Comparison of ENCODE assay signal across 18 mouse cellular contexts in the genomic region with DNA sequence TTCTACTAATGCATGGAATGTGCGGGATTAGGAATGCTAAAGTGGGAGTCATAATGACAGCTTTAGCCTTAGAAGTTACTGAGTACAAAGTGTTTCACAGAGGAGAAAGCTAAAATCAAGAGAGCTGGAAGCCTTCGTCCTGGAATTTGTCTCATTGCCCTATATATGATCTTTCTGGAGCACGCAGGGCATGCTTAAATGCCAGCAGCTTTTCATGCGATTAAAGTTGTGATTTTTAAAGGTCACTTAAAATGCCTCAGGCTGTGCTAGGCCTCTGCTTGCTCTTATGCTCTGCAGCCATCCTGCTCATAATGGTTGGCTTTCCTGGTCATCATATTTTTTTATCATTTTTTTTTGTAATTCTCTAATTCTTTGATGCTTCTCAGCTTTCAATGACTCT. TPM values are rescaled to one million over a fixed set of nuclear protein-coding genes. Genes with fewer than 3 reads are reported as not detected.
DNase-seq lines count a peak whose midpoint lies in the region; ATAC-seq and TF ChIP-seq lines count a peak whose summit lies in the region.
"Had no signal": no experiment of that assay in that cellular context is flagged by ENCODE, and none has a peak within 500 bp of the region (broad histone marks: within the 10 kb centered on the region; RNA-seq: fewer than 3 reads in every experiment).

No protein-coding gene starts in this region.

- DNase-seq in heart, adult 11 months: peak; percentile 58
- DNase-seq in heart, postnatal 4 days: no peak
- no peak for DNase-seq in hindbrain, embryonic 11.5 days (ENCODE audit: low spot score)
- no peak for DNase-seq in midbrain, embryonic 14.5 days
- DNase-seq in limb, embryonic 14.5 days (ENCODE audit: low spot score): no peak
- DNase-seq: adrenal gland, postnatal 14 days; cerebellum, adult 9-11 months; cerebellum, postnatal 36 days; gastrocnemius, postnatal 14 days; kidney, adult 11 months had no signal

- H3K9me3 ChIP-seq in hindbrain, embryonic 13.5 days: no peaks in the 10 kb centered on the region
- H3K9me3 ChIP-seq in hindbrain, embryonic 11.5 days (ENCODE audit: control insufficient read depth, low read length): no peaks in the 10 kb centered on the region
- H3K9me3 ChIP-seq in midbrain, embryonic 15.5 days: no peaks in the 10 kb centered on the region
- H3K9me3 ChIP-seq in midbrain, embryonic 14.5 days (ENCODE audit: control insufficient read depth, low read length): no peaks in the 10 kb centered on the region
- no peaks in the 10 kb centered on the region for H3K9me3 ChIP-seq in limb, embryonic 14.5 days (ENCODE audit: control insufficient read depth, low read length)
- H3K9me3 ChIP-seq: forebrain, embryonic 10.5 days had no signal

- H3K27ac ChIP-seq in hindbrain, embryonic 13.5 days: peak overlapping the region; percentile 62
- no peak overlapping the region for H3K27ac ChIP-seq in hindbrain, embryonic 11.5 days (ENCODE audit: low read depth, low read length)
- 0 out of 2 replicates have a peak overlapping the region, but pooled peaks have one; percentile 34 for H3K27ac ChIP-seq in midbrain, embryonic 15.5 days
- H3K27ac ChIP-seq in midbrain, embryonic 14.5 days (replicated peaks; ENCODE audit: low read depth, low read length): no peak overlapping the region
- H3K27ac ChIP-seq in limb, embryonic 14.5 days (replicated peaks; ENCODE audit: low read depth, low read length): 0 out of 2 replicates have a peak overlapping the region, but pooled peaks have one; percentile 33
- H3K27ac ChIP-seq: forebrain, embryonic 10.5 days; hindbrain, postnatal 0 days had no signal

- no peak overlapping the region for H3K4me2 ChIP-seq in hindbrain, embryonic 13.5 days
- no peak overlapping the region for H3K4me2 ChIP-seq in hindbrain, embryonic 11.5 days (replicated peaks; ENCODE audit: low read depth, low read length)
- H3K4me2 ChIP-seq in midbrain, embryonic 15.5 days: no peak overlapping the region
- no peak overlapping the region for H3K4me2 ChIP-seq in midbrain, embryonic 14.5 days (ENCODE audit: low read length)
- H3K4me2 ChIP-seq in limb, embryonic 14.5 days (replicated peaks; ENCODE audit: low read depth, low read length, severe bottlenecking): no peak overlapping the region

- no peaks in the 10 kb centered on the region for H3K36me3 ChIP-seq in hindbrain, embryonic 13.5 days
- no peaks in the 10 kb centered on the region for H3K36me3 ChIP-seq in hindbrain, embryonic 11.5 days (ENCODE audit: control insufficient read depth, insufficient read depth, low read length)
- no peaks in the 10 kb centered on the region for H3K36me3 ChIP-seq in midbrain, embryonic 15.5 days (replicated peaks)
- no peaks in the 10 kb centered on the region for H3K36me3 ChIP-seq in midbrain, embryonic 14.5 days (ENCODE audit: control insufficient read depth, insufficient read depth, low read length)
- H3K36me3 ChIP-seq in limb, embryonic 14.5 days (ENCODE audit: control insufficient read depth, insufficient read depth, low read length): no peaks in the 10 kb centered on the region
- H3K36me3 ChIP-seq: forebrain, embryonic 10.5 days had no signal

- 63% methylated on average over 4 of the region's 4 CpGs for WGBS in hindbrain, embryonic 13.5 days
- 75% methylated on average over 4 of the region's 4 CpGs for WGBS in hindbrain, embryonic 11.5 days
- 67% methylated on average over 4 of the region's 4 CpGs for WGBS in midbrain, embryonic 15.5 days
- WGBS in midbrain, embryonic 14.5 days: 70% methylated on average over 4 of the region's 4 CpGs
- WGBS in limb, embryonic 14.5 days: 48% methylated on average over 4 of the region's 4 CpGs

- no peak overlapping the region for H3K9ac ChIP-seq in hindbrain, embryonic 13.5 days
- no peak overlapping the region for H3K9ac ChIP-seq in hindbrain, embryonic 11.5 days (ENCODE audit: low read depth, low read length)
- no peak overlapping the region for H3K9ac ChIP-seq in midbrain, embryonic 15.5 days
- H3K9ac ChIP-seq in midbrain, embryonic 14.5 days (replicated peaks; ENCODE audit: low read length): no peak overlapping the region
- no peak overlapping the region for H3K9ac ChIP-seq in limb, embryonic 14.5 days (ENCODE audit: low read depth, low read length, severe bottlenecking)

- TF ChIP-seq POLR2A in limb, embryonic 14.5 days (IDR thresholded peaks at IDR 0.05; ENCODE audit: borderline replicate concordance, extremely low read depth, insufficient read depth, insufficient read length): no peak

- H3K27me3 ChIP-seq in hindbrain, embryonic 13.5 days: no peaks in the 10 kb centered on the region
- H3K27me3 ChIP-seq in hindbrain, embryonic 11.5 days (ENCODE audit: control insufficient read depth, insufficient read depth, low read length): no peaks in the 10 kb centered on the region
- no peaks in the 10 kb centered on the region for H3K27me3 ChIP-seq in midbrain, embryonic 15.5 days (replicated peaks)
- no peaks in the 10 kb centered on the region for H3K27me3 ChIP-seq in midbrain, embryonic 14.5 days (ENCODE audit: control insufficient read depth, insufficient read depth, low read length)
- H3K27me3 ChIP-seq in limb, embryonic 14.5 days (ENCODE audit: control insufficient read depth, insufficient read depth, low read length): no peaks in the 10 kb centered on the region
- H3K27me3 ChIP-seq: CH12.LX, Patski had no signal

- ATAC-seq in hindbrain, embryonic 13.5 days (ENCODE audit: low FRiP score): no peak
- no peak for ATAC-seq in hindbrain, embryonic 11.5 days (ENCODE audit: low FRiP score)
- no peak for ATAC-seq in midbrain, embryonic 15.5 days (replicated peaks)
- no peak for ATAC-seq in midbrain, embryonic 14.5 days (ENCODE audit: low FRiP score, low TSS enrichment)
- ATAC-seq in limb, embryonic 14.5 days (ENCODE audit: low FRiP score, low read depth): no peak
- ATAC-seq: activated CD4-positive, CD25-positive, alpha-beta regulatory T cell, adult 4 months; hindbrain, postnatal 0 days; Patski had no signal

- H3K4me1 ChIP-seq in hindbrain, embryonic 13.5 days (replicated peaks): peaks cover 20% of the 10 kb centered on the region
- H3K4me1 ChIP-seq in hindbrain, embryonic 11.5 days (replicated peaks; ENCODE audit: control insufficient read depth, insufficient read depth, low read length): peaks cover 4% of the 10 kb centered on the region; the same call in 1 of the 2 replicates
- peaks cover 15% of the 10 kb centered on the region for H3K4me1 ChIP-seq in midbrain, embryonic 15.5 days
- H3K4me1 ChIP-seq in midbrain, embryonic 14.5 days (ENCODE audit: control insufficient read depth, insufficient read depth, low read length): peaks cover 10% of the 10 kb centered on the region
- H3K4me1 ChIP-seq in limb, embryonic 14.5 days (ENCODE audit: control insufficient read depth, insufficient read depth, low read length): peaks cover 16% of the 10 kb centered on the region

- H3K4me3 ChIP-seq in hindbrain, embryonic 13.5 days: no peak overlapping the region
- H3K4me3 ChIP-seq in hindbrain, embryonic 11.5 days (ENCODE audit: low read depth, low read length): no peak overlapping the region
- H3K4me3 ChIP-seq in midbrain, embryonic 15.5 days: no peak overlapping the region
- H3K4me3 ChIP-seq in midbrain, embryonic 14.5 days (replicated peaks; ENCODE audit: low read depth, low read length): no peak overlapping the region
- no peak overlapping the region for H3K4me3 ChIP-seq in limb, embryonic 14.5 days (replicated peaks; ENCODE audit: low read length)
- H3K4me3 ChIP-seq: erythroblast, embryonic 14.5 days; forebrain, embryonic 10.5 days had no signal

RNA-seq across cellular contexts. Expression of gene Lgr4, which starts 43.7 kb away (rescaled TPM):
- total RNA-seq in heart, postnatal 4 days (2021): 10 to 100 TPM; 44.6 to 49.1 TPM
- 9.5 and 10.5 TPM in 2 replicates for polyA plus RNA-seq in hindbrain, embryonic 13.5 days (2015; fragmentation: Nextera tagmentation; extraction: Ambion mirVana)
- polyA plus RNA-seq in hindbrain, embryonic 11.5 days (2014; fragmentation: Nextera tagmentation; extraction: Ambion mirVana): 18.3 and 20.7 TPM in 2 replicates
- polyA plus RNA-seq in midbrain, embryonic 15.5 days (2015; fragmentation: Nextera tagmentation; extraction: Ambion mirVana): 7.6 and 8.1 TPM in 2 replicates
- polyA plus RNA-seq in midbrain, embryonic 14.5 days (2014; fragmentation: Nextera tagmentation; extraction: Ambion mirVana): 11.6 and 12.0 TPM in 2 replicates
- polyA plus RNA-seq in limb, embryonic 14.5 days (2012; rRNA removed): 32.3 and 41.2 TPM in 2 replicates
- 27.8 and 31.9 TPM in 2 replicates for polyA plus RNA-seq in limb, embryonic 14.5 days (2014; fragmentation: Nextera tagmentation; extraction: Ambion mirVana)

RNA-seq across cellular contexts. Expression of gene Ccdc34, which starts 56.4 kb away (rescaled TPM):
- total RNA-seq in heart, postnatal 4 days (2021): 10 to 100 TPM; 25.8 to 27.3 TPM
- 37.8 and 39.6 TPM in 2 replicates for polyA plus RNA-seq in hindbrain, embryonic 13.5 days (2015; fragmentation: Nextera tagmentation; extraction: Ambion mirVana)
- 57.4 and 65.0 TPM in 2 replicates for polyA plus RNA-seq in hindbrain, embryonic 11.5 days (2014; fragmentation: Nextera tagmentation; extraction: Ambion mirVana)
- polyA plus RNA-seq in midbrain, embryonic 15.5 days (2015; fragmentation: Nextera tagmentation; extraction: Ambion mirVana): 29.8 and 30.2 TPM in 2 replicates
- 30.1 and 31.8 TPM in 2 replicates for polyA plus RNA-seq in midbrain, embryonic 14.5 days (2014; fragmentation: Nextera tagmentation; extraction: Ambion mirVana)
- 33.7 and 37.3 TPM in 2 replicates for polyA plus RNA-seq in limb, embryonic 14.5 days (2012; rRNA removed)
- 36.1 and 42.2 TPM in 2 replicates for polyA plus RNA-seq in limb, embryonic 14.5 days (2014; fragmentation: Nextera tagmentation; extraction: Ambion mirVana)

Comparison
In these comparisons a context has a peak if more than half of its experiments do, and no peak if none do; other contexts are left out.
1. H3K27ac ChIP-seq: peak in hindbrain, embryonic 13.5 days (single experiment), midbrain, embryonic 15.5 days (single experiment) and limb, embryonic 14.5 days (single experiment); none in hindbrain, embryonic 11.5 days (single experiment) and midbrain, embryonic 14.5 days (single experiment).